Comparison of ENCODE assay signal across 33 mouse cellular contexts in genomic region chr1:145847047-145847446, GRCm38 (mm10).
"Had no signal": no experiment of that assay in that cellular context is flagged by ENCODE, and none has a peak within 500 bp of the region (broad histone marks: within the 10 kb centered on the region; RNA-seq: fewer than 3 reads in every experiment).

No protein-coding gene starts in this region.

- ATAC-seq: hindbrain, embryonic 16.5 days; hindbrain, postnatal 0 days; inflammation-experienced regulatory T-cells, adult 6 months; intestine, embryonic 15.5 days; intestine, embryonic 16.5 days; intestine, postnatal 0 days had no signal

- DNase-seq: heart, postnatal 10 days; heart, postnatal 14 days; heart, postnatal 36 days; heart, postnatal 4 days; kidney, adult 11 months; kidney, adult 18-20 months; kidney, adult 2 months; kidney, adult 8-10 months; kidney, adult 9 months; kidney, postnatal 10 days; kidney, postnatal 25 days; kidney, postnatal 36 days; kidney, postnatal 4 days; layer of hippocampus, adult 9-11 months; layer of hippocampus, postnatal 36 days had no signal

- H3K4me3 ChIP-seq: heart, embryonic 10.5 days; heart, embryonic 12.5 days; heart, embryonic 13.5 days; heart, embryonic 15.5 days; hindbrain, embryonic 10.5 days; hindbrain, embryonic 12.5 days; hindbrain, embryonic 13.5 days; hindbrain, embryonic 15.5 days; intestine, embryonic 15.5 days; kidney, embryonic 15.5 days; layer of hippocampus, adult 2 months had no signal

- H3K27ac ChIP-seq: heart, embryonic 10.5 days; heart, embryonic 13.5 days; heart, embryonic 15.5 days; hindbrain, embryonic 10.5 days; hindbrain, embryonic 12.5 days; hindbrain, embryonic 13.5 days; hindbrain, embryonic 14.5 days; hindbrain, embryonic 15.5 days; hindbrain, postnatal 0 days; intestine, embryonic 15.5 days; kidney, embryonic 15.5 days; kidney, postnatal 0 days; layer of hippocampus, adult 2 months had no signal
